Mouse (Mus musculus) midbrain, embryonic 12.5 days (tissue): ENCODE results near the gene Soga1. TPM values are rescaled to one million over a fixed set of nuclear protein-coding genes. Genes with fewer than 3 reads are reported as not detected.

Source experiments
- ATAC-seq: fragments of 200-750 bp; cut with Nextera tagmentation; 2 replicates; pipeline ENCODE4 v1.8.0; 2017; ENCODE audit warnings: low read depth, moderate TSS enrichment, moderate library complexity; ENCODE audit not compliant: low FRiP score
- H3K27ac ChIP-seq: fragments of 300-500 bp; sonication (generic); replicated peaks from 2 replicates; pipeline ENCODE4 v1.5.1; 2016; ENCODE audit warnings: mild to moderate bottlenecking
- H3K27me3 ChIP-seq: fragments of 300-500 bp; sonication (generic); 2 replicates; pipeline ENCODE4 v1.6.1; 2016; ENCODE audit warnings: mild to moderate bottlenecking
- H3K36me3 ChIP-seq: fragments of 300-500 bp; sonication (generic); 2 replicates; pipeline ENCODE4 v1.6.1; 2016
- H3K4me1 ChIP-seq: fragments of 300-500 bp; sonication (generic); 2 replicates; pipeline ENCODE4 v1.6.1; 2016
- H3K4me2 ChIP-seq: fragments of 300-500 bp; sonication (generic); replicated peaks from 2 replicates; pipeline ENCODE4 v1.6.1; 2016; ENCODE audit warnings: mild to moderate bottlenecking, moderate library complexity
- H3K4me3 ChIP-seq: fragments of 300-500 bp; sonication (generic); 2 replicates; pipeline ENCODE4 v1.5.1; 2016; ENCODE audit warnings: mild to moderate bottlenecking
- H3K9ac ChIP-seq: fragments of 300-500 bp; sonication (generic); replicated peaks from 2 replicates; pipeline ENCODE4 v1.6.1; 2016; ENCODE audit warnings: mild to moderate bottlenecking, moderate library complexity
- H3K9me3 ChIP-seq: fragments of 300-500 bp; sonication (generic); 2 replicates; pipeline ENCODE4 v1.6.1; 2016; ENCODE audit warnings: mild to moderate bottlenecking
- WGBS: fragments of 180-500 bp; shearing (Covaris S2); methylation state at CpG from one replicate; pipeline ENCODE4 v1.1.7; 2016; 5-methylcytosine and 5-hydroxymethylcytosine counted together
- polyA plus RNA-seq: library from polyadenylated mRNA; unstranded; fragments of >200 nt; fragmentation: Nextera tagmentation; extraction: Ambion mirVana; gene quantifications from 2 replicates; pipeline ENCODE4 v1.2.1, GENCODE M21; 2016

The Soga1 gene
- polyA plus RNA-seq, 1 experiment from 2014 or later = 6.9 TPM

GRCm38 (mm10) chr2:157021156-157021555 is 57.9 kb downstream of the Soga1 start:
- Histone ChIP-seq H3K27me3 (no peaks in the 10 kb centered on the region), H3K4me1 (no peaks in the 10 kb centered on the region), H3K9me3 (peaks cover 6% of the 10 kb centered on the region; the same call in 1 of the 2 replicates), H3K36me3 (peaks cover 99% of the 10 kb centered on the region), H3K9ac (no peak overlapping the region), H3K4me3 (no peak overlapping the region), H3K4me2 (no peak overlapping the region), H3K27ac (no peak overlapping the region)
- no peak for ATAC-seq
- 95% methylated on average over 16 of the region's 16 CpGs for WGBS

- Histone ChIP-seq H3K4me2 (no peak overlapping the region), H3K4me1 (no peaks in the 10 kb centered on the region), H3K27ac (no peak overlapping the region), H3K9me3 (no peaks in the 10 kb centered on the region), H3K9ac (no peak overlapping the region), H3K27me3 (no peaks in the 10 kb centered on the region), H3K4me3 (no peak overlapping the region), H3K36me3 (peaks cover 99% of the 10 kb centered on the region)
- 89% methylated on average over 4 of the region's 4 CpGs for WGBS
- ATAC-seq = no peak
Measured at GRCm38 (mm10) chr2:157019228-157019627, 59.8 kb downstream of the Soga1 start.

- Histone ChIP-seq H3K27me3 (no peaks in the 10 kb centered on the region), H3K27ac (no peak overlapping the region), H3K36me3 (peaks cover 90% of the 10 kb centered on the region), H3K9me3 (no peaks in the 10 kb centered on the region), H3K4me2 (no peak overlapping the region), H3K4me3 (no peak overlapping the region), H3K4me1 (no peaks in the 10 kb centered on the region), H3K9ac (no peak overlapping the region)
- WGBS = 87% methylated on average over 18 of the region's 18 CpGs
- ATAC-seq = no peak
Measured at GRCm38 (mm10) chr2:157016529-157017270, 62.4 kb downstream of the Soga1 start.

GRCm38 (mm10) chr2:157012341-157012740 is 66.7 kb downstream of the Soga1 start:
- Histone ChIP-seq H3K4me2 (no peak overlapping the region), H3K27ac (no peak overlapping the region), H3K9me3 (no peaks in the 10 kb centered on the region), H3K4me3 (no peak overlapping the region), H3K4me1 (peaks cover 2% of the 10 kb centered on the region; the same call in 1 of the 2 replicates), H3K27me3 (no peaks in the 10 kb centered on the region), H3K36me3 (peaks cover 49% of the 10 kb centered on the region), H3K9ac (no peak overlapping the region)
- ATAC-seq = no peak
- WGBS = 84% methylated on average over 6 of the region's 6 CpGs

GRCm38 (mm10) chr2:157010634-157011310 is 68.3 kb downstream of the Soga1 start:
- Histone ChIP-seq H3K9ac (no peak overlapping the region), H3K36me3 (peaks cover 33% of the 10 kb centered on the region), H3K27ac (no peak overlapping the region; the same call in 1 of the 2 replicates), H3K4me3 (no peak overlapping the region), H3K4me2 (no peak overlapping the region), H3K9me3 (no peaks in the 10 kb centered on the region), H3K4me1 (peaks cover 13% of the 10 kb centered on the region), H3K27me3 (no peaks in the 10 kb centered on the region)
- no peak for ATAC-seq
- WGBS = 59% methylated on average over 11 of the region's 11 CpGs

GRCm38 (mm10) chr2:157010121-157010520 is 68.9 kb downstream of the Soga1 start:
- ATAC-seq = no peak
- H3K4me1 ChIP-seq = peaks cover 18% of the 10 kb centered on the region
- H3K4me2 ChIP-seq = no peak overlapping the region
- H3K9ac ChIP-seq = no peak overlapping the region
- peaks cover 27% of the 10 kb centered on the region for H3K36me3 ChIP-seq
- no peak overlapping the region for H3K4me3 ChIP-seq
- H3K9me3 ChIP-seq = no peaks in the 10 kb centered on the region
- no peak overlapping the region for H3K27ac ChIP-seq
- H3K27me3 ChIP-seq = no peaks in the 10 kb centered on the region

- Histone ChIP-seq H3K4me1 (peaks cover 18% of the 10 kb centered on the region), H3K4me2 (no peak overlapping the region), H3K9ac (no peak overlapping the region), H3K27me3 (no peaks in the 10 kb centered on the region), H3K9me3 (no peaks in the 10 kb centered on the region), H3K36me3 (peaks cover 18% of the 10 kb centered on the region; the same call in 1 of the 2 replicates), H3K4me3 (no peak overlapping the region), H3K27ac (no peak overlapping the region)
- no peak for ATAC-seq
Measured at GRCm38 (mm10) chr2:157008509-157008908, 70.5 kb downstream of the Soga1 start.

GRCm38 (mm10) chr2:157007234-157007596 is 71.8 kb downstream of the Soga1 start:
- peak; percentile 32; the same call in 1 of the 2 replicates for ATAC-seq
- H3K9ac ChIP-seq = peak overlapping the region; percentile 69
- peak overlapping the region; percentile 73 for H3K4me3 ChIP-seq
- peaks cover 10% of the 10 kb centered on the region; the same call in 1 of the 2 replicates for H3K36me3 ChIP-seq
- peak overlapping the region; percentile 73 for H3K27ac ChIP-seq
- WGBS = 32% methylated on average over 5 of the region's 5 CpGs
- peaks cover 18% of the 10 kb centered on the region for H3K4me1 ChIP-seq
- no peaks in the 10 kb centered on the region for H3K9me3 ChIP-seq
- H3K4me2 ChIP-seq = peak overlapping the region; percentile 92
- no peaks in the 10 kb centered on the region for H3K27me3 ChIP-seq

GRCm38 (mm10) chr2:157006511-157007233 is 72.4 kb downstream of the Soga1 start, which contains the start of gene Dsn1:
Gene Dsn1, minus strand, starts transcription at chr2:157007154.
- Histone ChIP-seq H3K4me1 (peaks cover 18% of the 10 kb centered on the region), H3K9ac (peak within 1 kb of the TSS; percentile 69), H3K27ac (peak within 1 kb of the TSS; percentile 73), H3K4me3 (peak within 1 kb of the TSS; percentile 73), H3K27me3 (no peaks in the 10 kb centered on the region), H3K9me3 (no peaks in the 10 kb centered on the region), H3K4me2 (peak within 1 kb of the TSS; percentile 92), H3K36me3 (peaks cover 8% of the 10 kb centered on the region; the same call in 1 of the 2 replicates)
- peak; percentile 83 for ATAC-seq
- 0% methylated on average over 56 of the region's 56 CpGs for WGBS

GRCm38 (mm10) chr2:157002321-157002720 is 76.7 kb downstream of the Soga1 start:
- 95% methylated on average over 4 of the region's 4 CpGs for WGBS
- no peak for ATAC-seq
- H3K27ac ChIP-seq = no peak overlapping the region
- H3K9ac ChIP-seq = no peak overlapping the region
- H3K27me3 ChIP-seq = no peaks in the 10 kb centered on the region
- peaks cover 16% of the 10 kb centered on the region for H3K4me1 ChIP-seq
- H3K4me3 ChIP-seq = no peak overlapping the region
- H3K36me3 ChIP-seq = peaks cover 25% of the 10 kb centered on the region
- no peak overlapping the region for H3K4me2 ChIP-seq
- H3K9me3 ChIP-seq = no peaks in the 10 kb centered on the region

GRCm38 (mm10) chr2:156998263-156998662 is 80.8 kb downstream of the Soga1 start:
- no peak overlapping the region for H3K4me3 ChIP-seq
- WGBS = 93% methylated on average over 5 of the region's 5 CpGs
- no peak overlapping the region for H3K4me2 ChIP-seq
- H3K9me3 ChIP-seq = no peaks in the 10 kb centered on the region
- H3K27me3 ChIP-seq = no peaks in the 10 kb centered on the region
- no peak for ATAC-seq
- H3K27ac ChIP-seq = no peak overlapping the region
- no peak overlapping the region for H3K9ac ChIP-seq
- H3K36me3 ChIP-seq = peaks cover 36% of the 10 kb centered on the region
- H3K4me1 ChIP-seq = no peaks in the 10 kb centered on the region

- no peak overlapping the region for H3K27ac ChIP-seq
- H3K4me1 ChIP-seq = no peaks in the 10 kb centered on the region
- 75% methylated on average over 6 of the region's 6 CpGs for WGBS
- no peak overlapping the region for H3K4me3 ChIP-seq
- H3K9me3 ChIP-seq = no peaks in the 10 kb centered on the region
- H3K36me3 ChIP-seq = peaks cover 36% of the 10 kb centered on the region
- H3K9ac ChIP-seq = no peak overlapping the region
- H3K27me3 ChIP-seq = no peaks in the 10 kb centered on the region
- H3K4me2 ChIP-seq = no peak overlapping the region
- ATAC-seq = no peak
Measured at GRCm38 (mm10) chr2:156996576-156996975, 82.5 kb downstream of the Soga1 start.
